Mouse (Mus musculus) ES-E14 (cell line): ENCODE data around the gene Bhlhe40. TPM values are rescaled to one million over a fixed set of nuclear protein-coding genes. Genes with fewer than 3 reads are reported as not detected.

Source experiments
- DNase-seq: peaks from one replicate; pipeline ENCODE4 v3.0.0-alpha.2; 2013; ENCODE audit warnings: low read depth, low spot score
- H3K27ac ChIP-seq: 2 replicates; pipeline ENCODE4 v1.5.1; 2012; ENCODE audit warnings: low read depth, mild to moderate bottlenecking, low read length, moderate library complexity, mixed read lengths; ENCODE audit not compliant: poor library complexity, insufficient read depth, severe bottlenecking
- H3K36me3 ChIP-seq: 2 replicates; pipeline ENCODE4 v1.6.1; 2012; ENCODE audit warnings: mild to moderate bottlenecking, low read length, moderate library complexity, mixed read lengths; ENCODE audit not compliant: control insufficient read depth, poor library complexity, insufficient read depth, severe bottlenecking
- H3K4me1 ChIP-seq, 2 experiments: fragments of 150-350 bp in 1 of 2; sonication (generic) in 1 of 2; 2 replicates each; pipeline ENCODE4 v1.6.1; 2012; ENCODE audit warnings: low read length in 2 of 2, mild to moderate bottlenecking in 1 of 2, mixed read lengths in 1 of 2; ENCODE audit not compliant: control insufficient read depth in 2 of 2, insufficient read depth in 2 of 2, poor library complexity in 1 of 2
- H3K4me3 ChIP-seq, 2 experiments: fragments of 150-350 bp in 1 of 2; sonication (generic) in 1 of 2; 2 replicates each; pipeline ENCODE4 v1.5.1; 2012; ENCODE audit warnings: low read length in 2 of 2, low read depth in 1 of 2, mild to moderate bottlenecking in 1 of 2, mixed read lengths in 1 of 2; ENCODE audit not compliant: insufficient read depth in 1 of 2, poor library complexity in 1 of 2, severe bottlenecking in 1 of 2
- H3K9ac ChIP-seq: 2 replicates; pipeline ENCODE4 v1.6.1; 2012; ENCODE audit warnings: low read depth, mild to moderate bottlenecking, low read length, mixed read lengths; ENCODE audit not compliant: poor library complexity, insufficient read depth, severe bottlenecking
- H3K9me3 ChIP-seq: fragments of 150-350 bp; sonication (generic); 2 replicates; pipeline ENCODE4 v1.6.1; 2012; ENCODE audit warnings: low read depth, mild to moderate bottlenecking, low read length; ENCODE audit not compliant: control insufficient read depth, insufficient read depth
- CHD2 ChIP-seq: IDR thresholded peaks from 2 replicates; pipeline ENCODE4 v1.6.1; 2014; ENCODE audit warnings: mild to moderate bottlenecking, low read depth, low read length, inconsistent platforms
- HCFC1 ChIP-seq: IDR thresholded peaks from 2 replicates; pipeline ENCODE4 v1.6.1; 2012; ENCODE audit warnings: low read length, inconsistent platforms, borderline replicate concordance; ENCODE audit not compliant: insufficient read depth
- MAFK ChIP-seq: IDR thresholded peaks from 2 replicates; pipeline ENCODE4 v1.6.1; 2014; ENCODE audit warnings: mild to moderate bottlenecking, low read depth, low read length, inconsistent platforms; ENCODE audit not compliant: insufficient read depth
- ZC3H11A ChIP-seq: IDR thresholded peaks from 2 replicates; pipeline ENCODE4 v1.6.1; 2012; ENCODE audit warnings: low read depth, mild to moderate bottlenecking, inconsistent platforms, low read length, borderline replicate concordance
- ZNF384 ChIP-seq: IDR thresholded peaks from 2 replicates; pipeline ENCODE4 v1.6.1; 2012; ENCODE audit warnings: low read depth, low read length, inconsistent platforms
- in situ Hi-C, 2 experiments: fragments of 600-800 bp; cut with MboI; formaldehyde crosslinking; loops; one replicate each; pipeline ENCODE4 v1.15.1; 2025; ENCODE audit warnings: low sequenced_read_pairs in 2 of 2, inconsistent platforms in 1 of 2; ENCODE audit not compliant: unreplicated experiment in 2 of 2
- total RNA-seq: library from RNA; depleted of rRNA; stranded (reverse); fragments of 300-350 nt; gene quantifications from 2 replicates; pipeline ENCODE4 v1.2.3, GENCODE M21; 2012; rRNA removed

Gene Bhlhe40
- 13.0 and 15.8 TPM in 2 replicates for total RNA-seq

DNA sequence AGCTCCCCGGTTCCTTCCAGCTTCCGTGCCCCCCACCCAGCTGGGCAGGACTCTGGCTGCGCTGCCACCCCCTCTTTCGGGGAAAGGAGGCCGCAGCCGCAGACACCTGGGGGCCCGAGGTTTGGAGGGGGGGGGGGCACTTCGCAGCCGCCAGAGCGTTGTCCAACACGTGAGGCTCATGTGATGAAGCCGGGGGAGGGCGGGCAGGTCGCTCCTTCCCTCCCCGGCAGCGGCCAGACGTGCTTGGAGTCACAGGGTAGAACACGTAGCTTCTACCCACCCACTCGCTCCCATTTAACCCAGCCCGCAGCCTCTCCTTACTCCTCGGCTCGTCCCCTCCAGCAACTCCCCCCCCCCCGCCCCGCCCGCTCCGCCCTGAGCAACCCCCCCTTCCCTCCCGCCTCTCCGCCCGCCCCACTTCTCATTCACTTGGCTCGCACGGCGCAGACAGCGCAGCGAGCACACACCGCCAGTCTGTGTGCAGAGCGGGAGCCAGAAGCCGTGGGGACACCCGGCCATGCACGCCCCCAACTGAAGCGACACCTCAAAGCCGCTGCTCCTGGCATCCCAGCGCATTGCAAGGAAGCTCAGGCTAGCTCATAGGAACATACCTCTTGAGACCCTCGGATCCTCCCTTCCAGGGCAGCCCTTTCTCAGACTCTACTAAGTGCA is at the start of gene Bhlhe40:
TSS of gene Bhlhe40 (plus strand) at position 424 of the 672 bp plus-strand sequence.
- TF ChIP-seq CHD2 (no peak), ZNF384 (no peak), ZC3H11A (no peak), MAFK (no peak), HCFC1 (no peak)
- Histone ChIP-seq H3K4me3 (peak within 1 kb of the TSS; percentile 96 to 97), H3K9me3 (no peaks in the 10 kb centered on the region), H3K27ac (peak within 1 kb of the TSS; percentile 86), H3K9ac (peak within 1 kb of the TSS; percentile 93), H3K36me3 (peaks cover 13% of the 10 kb centered on the region), H3K4me1 (peaks cover 2 to 9% of the 10 kb centered on the region in 2 experiments; a peak in 1 of 4 replicates)
- in situ Hi-C loops = loop anchor here in 1 of 2 experiments (10.0 kb wide), 1 partner anchor 236 kb away; no protein-coding TSS in a partner anchor
- DNase-seq = peak; percentile 51

- in situ Hi-C loops = no loop called here
- TF ChIP-seq ZC3H11A = no peak
- TF ChIP-seq ZNF384 = no peak
- no peak for TF ChIP-seq CHD2
- no peak for TF ChIP-seq MAFK
- no peak for TF ChIP-seq HCFC1
- Histone ChIP-seq H3K27ac (no peak overlapping the region), H3K4me1 (no peaks in the 10 kb centered on the region), H3K9ac (no peak overlapping the region), H3K36me3 (no peaks in the 10 kb centered on the region), H3K4me3 (no peak overlapping the region), H3K9me3 (no peaks in the 10 kb centered on the region)
- DNase-seq = no peak
Measured at GRCm38 (mm10) chr6:108611663-108612062, 48.8 kb upstream of the Bhlhe40 start.

DNA sequence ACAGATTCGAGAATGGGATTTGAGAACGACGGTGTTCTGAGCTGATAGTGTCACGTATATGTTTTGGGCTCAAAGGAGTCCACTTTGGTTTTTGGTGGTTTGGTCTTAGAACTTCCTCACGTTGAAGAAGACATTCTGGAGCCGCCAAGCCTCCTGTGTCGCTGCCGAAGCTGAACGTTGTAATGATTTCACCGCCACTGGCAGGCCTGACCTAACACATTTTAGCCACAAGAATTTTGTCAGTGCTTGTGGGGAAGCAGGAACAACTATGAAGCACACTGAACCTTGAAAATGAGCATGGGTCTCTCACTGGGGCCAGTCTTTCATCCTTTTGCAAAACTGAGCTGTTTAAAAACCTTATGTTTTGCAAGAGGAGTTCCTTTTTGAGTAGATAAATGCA is 42.4 kb upstream of the Bhlhe40 start:
- DNase-seq = no peak
- TF ChIP-seq ZNF384 = no peak
- TF ChIP-seq MAFK = no peak
- TF ChIP-seq ZC3H11A = no peak
- no peak for TF ChIP-seq CHD2
- TF ChIP-seq HCFC1 = no peak
- Histone ChIP-seq H3K9ac (no peak overlapping the region), H3K27ac (no peak overlapping the region), H3K9me3 (no peaks in the 10 kb centered on the region), H3K4me3 (no peak overlapping the region), H3K36me3 (no peaks in the 10 kb centered on the region), H3K4me1 (no peaks in the 10 kb centered on the region; a peak in 1 of 4 replicates)
- in situ Hi-C loops = no loop called here

DNA sequence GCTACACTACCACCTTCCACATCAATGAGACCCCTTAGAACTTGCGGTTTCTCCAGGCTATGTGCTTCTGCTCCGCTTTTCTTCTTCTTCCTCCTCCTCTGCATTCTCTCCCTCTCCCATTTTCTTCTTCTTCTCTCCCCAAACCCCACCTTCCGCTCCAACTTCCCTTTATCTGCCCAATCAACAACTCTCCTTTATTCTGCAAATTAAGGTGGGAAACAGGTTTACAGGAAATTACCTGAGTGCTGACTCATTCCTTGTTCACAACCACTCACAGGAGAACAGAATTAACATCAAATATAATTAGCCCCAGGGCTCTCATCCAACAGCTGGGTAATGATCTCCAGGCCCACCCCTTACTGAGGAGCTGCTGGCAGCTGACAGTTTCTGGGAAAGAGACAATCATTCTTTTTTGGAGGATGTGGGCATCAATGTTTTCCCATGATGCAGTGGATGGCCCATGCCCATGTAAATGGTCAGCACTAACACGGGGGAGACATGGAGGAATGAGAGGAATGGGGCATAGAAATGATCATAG is 37.3 kb upstream of the Bhlhe40 start:
- in situ Hi-C loops = no loop called here
- TF ChIP-seq HCFC1 = no peak
- TF ChIP-seq MAFK = peak; percentile 52; the same call in 1 of the 2 replicates
- no peak for TF ChIP-seq CHD2
- Histone ChIP-seq H3K4me1 (peaks cover 0 to 3% of the 10 kb centered on the region in 2 experiments; a peak in 2 of 4 replicates), H3K9me3 (no peaks in the 10 kb centered on the region), H3K4me3 (peak overlapping the region; percentile 11 to 17; a peak in 3 of 4 replicates), H3K9ac (no peak overlapping the region), H3K36me3 (no peaks in the 10 kb centered on the region), H3K27ac (no peak overlapping the region)
- no peak for DNase-seq

- Histone ChIP-seq H3K9ac (no peak overlapping the region), H3K36me3 (no peaks in the 10 kb centered on the region), H3K9me3 (no peaks in the 10 kb centered on the region), H3K4me1 (peaks cover 0 to 3% of the 10 kb centered on the region in 2 experiments; a peak in 2 of 4 replicates), H3K27ac (no peak overlapping the region), H3K4me3 (no peak overlapping the region)
- DNase-seq = no peak
- in situ Hi-C loops = no loop called here
- no peak for TF ChIP-seq ZC3H11A
- TF ChIP-seq HCFC1 = no peak
- TF ChIP-seq CHD2 = no peak
- no peak for TF ChIP-seq ZNF384
- TF ChIP-seq MAFK = no peak
Measured at GRCm38 (mm10) chr6:108624915-108625314, 35.5 kb upstream of the Bhlhe40 start.
